Mouse (Mus musculus) thymus, adult 2 months (tissue): ENCODE data around the gene Cygb.
"Not testable (repeated sequence)": the region's sequence is repeated elsewhere in the genome, so short reads cannot be mapped to it uniquely, and the experiment has no call there.

Experiments used
- CTCF ChIP-seq: fragments of 200-500 bp; IDR thresholded peaks from 2 replicates; pipeline ENCODE4 v1.5.1; 2012; ENCODE audit warnings: mild to moderate bottlenecking, control low read depth, low read length, moderate library complexity, borderline replicate concordance; ENCODE audit not compliant: control insufficient read depth, poor library complexity, insufficient read depth; ENCODE audit errors: extremely low read depth
- POLR2A ChIP-seq: fragments of 200-500 bp; IDR thresholded peaks from 2 replicates; pipeline ENCODE4 v1.6.1; 2012; ENCODE audit warnings: mild to moderate bottlenecking, low read length, control low read depth, moderate library complexity; ENCODE audit not compliant: control insufficient read depth, poor library complexity, insufficient read depth; ENCODE audit errors: extremely low read depth

DNA sequence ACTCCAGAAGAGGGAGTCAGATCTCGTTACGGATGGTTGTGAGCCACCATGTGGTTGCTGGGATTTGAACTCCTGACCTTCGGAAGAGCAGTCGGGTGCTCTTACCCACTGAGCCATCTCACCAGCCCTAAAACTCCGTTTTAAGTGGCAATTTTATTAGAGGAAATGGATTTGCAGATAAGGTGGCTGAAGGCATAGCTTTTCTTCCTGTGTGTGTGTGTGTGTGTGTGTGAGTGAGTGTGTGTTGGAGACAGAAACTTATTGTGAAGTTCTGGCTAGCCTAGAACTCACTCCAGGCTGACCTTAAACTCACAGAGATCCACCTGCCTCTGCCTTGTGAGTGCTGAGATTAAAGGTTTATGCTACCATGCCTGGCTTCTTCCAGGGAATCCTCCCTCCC lies 12.9 kb upstream of the Cygb start:
- not testable (repeated sequence) for TF ChIP-seq POLR2A, CTCF
